Comparison of ENCODE assay signal across 19 mouse cellular contexts in the genomic region with DNA sequence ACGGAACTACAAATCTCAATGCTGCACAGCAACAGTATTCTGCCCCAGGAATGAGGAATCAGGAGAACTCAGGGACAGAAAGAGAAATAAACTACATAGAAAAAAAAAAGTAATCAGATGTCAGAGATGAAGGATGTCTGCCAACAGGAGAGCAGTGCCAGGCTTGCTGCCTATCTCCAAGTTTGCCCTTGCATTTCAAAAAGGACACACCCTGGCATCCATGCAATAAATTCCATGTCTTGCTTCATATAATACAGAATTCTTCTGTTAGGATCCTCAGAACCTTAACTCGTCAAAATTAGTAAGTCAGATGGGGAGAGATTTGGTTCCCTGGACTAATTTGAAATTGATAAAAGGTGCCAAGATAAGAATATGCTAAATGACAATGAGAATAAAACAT.
DNase-seq lines count a peak whose midpoint lies in the region; ATAC-seq and TF ChIP-seq lines count a peak whose summit lies in the region.
"Had no signal": no experiment of that assay in that cellular context is flagged by ENCODE, and none has a peak within 500 bp of the region (broad histone marks: within the 10 kb centered on the region; RNA-seq: fewer than 3 reads in every experiment).

No protein-coding gene starts in this region.

- H3K4me2 ChIP-seq in forebrain, embryonic 14.5 days (ENCODE audit: low read length), result no peak overlapping the region
- no peak overlapping the region for H3K4me2 ChIP-seq in hindbrain, embryonic 11.5 days (replicated peaks; ENCODE audit: low read depth, low read length)
- H3K4me2 ChIP-seq: embryonic facial prominence, embryonic 12.5 days; heart, embryonic 11.5 days; heart, embryonic 15.5 days; hindbrain, embryonic 15.5 days had no signal

- 81% methylated on average over 2 of the region's 2 CpGs for WGBS in forebrain, embryonic 14.5 days
- WGBS in forebrain, embryonic 10.5 days, result 93% methylated on average over 2 of the region's 2 CpGs
- WGBS in hindbrain, embryonic 11.5 days, result 91% methylated on average over 2 of the region's 2 CpGs

- H3K36me3 ChIP-seq in forebrain, embryonic 14.5 days (ENCODE audit: control insufficient read depth, insufficient read depth, low read length), result no peaks in the 10 kb centered on the region
- H3K36me3 ChIP-seq in forebrain, embryonic 10.5 days (replicated peaks), result no peaks in the 10 kb centered on the region
- no peaks in the 10 kb centered on the region for H3K36me3 ChIP-seq in hindbrain, embryonic 11.5 days (ENCODE audit: control insufficient read depth, insufficient read depth, low read length)
- H3K36me3 ChIP-seq: embryonic facial prominence, embryonic 12.5 days; heart, embryonic 15.5 days; hindbrain, embryonic 10.5 days; hindbrain, embryonic 15.5 days had no signal

- no peak for TF ChIP-seq CTCF in bone marrow macrophage, adult 2 months (IDR thresholded peaks at IDR 0.05; ENCODE audit: low read depth, low read length)
- TF ChIP-seq CTCF in brain, embryonic 14.5 days (IDR thresholded peaks at IDR 0.05; ENCODE audit: borderline replicate concordance, extremely low read depth, insufficient read depth, insufficient read length), result no peak

- peak; percentile 46 for DNase-seq in forebrain, embryonic 14.5 days (ENCODE audit: low spot score)
- DNase-seq in forebrain, embryonic 10.5 days (ENCODE audit: extremely low spot score, low spot score), result no peak
- peak; percentile 77 for DNase-seq in heart, adult 11 months
- DNase-seq in heart, postnatal 36 days, result no peak
- peak; percentile 55 for DNase-seq in brain, embryonic 14.5 days (ENCODE audit: low read depth)
- no peak for DNase-seq in left cerebral cortex, adult 11 months (ENCODE audit: low spot score)
- DNase-seq in hindbrain, embryonic 11.5 days (ENCODE audit: low spot score), result no peak
- DNase-seq: adrenal gland, adult 8-10 months; adrenal gland, postnatal 36 days; heart, adult 2 months; heart, postnatal 14 days; kidney, adult 2 months had no signal

- H3K4me1 ChIP-seq in forebrain, embryonic 14.5 days (ENCODE audit: control insufficient read depth, insufficient read depth, low read length), result no peaks in the 10 kb centered on the region
- H3K4me1 ChIP-seq in forebrain, embryonic 10.5 days, result peaks cover 4% of the 10 kb centered on the region; the same call in 1 of the 2 replicates
- H3K4me1 ChIP-seq in bone marrow macrophage, adult 2 months (ENCODE audit: control insufficient read depth, insufficient read depth, low read length), result peaks cover 43% of the 10 kb centered on the region
- no peaks in the 10 kb centered on the region for H3K4me1 ChIP-seq in hindbrain, embryonic 11.5 days (replicated peaks; ENCODE audit: control insufficient read depth, insufficient read depth, low read length)
- H3K4me1 ChIP-seq: embryonic facial prominence, embryonic 12.5 days; hindbrain, embryonic 15.5 days had no signal

- no peaks in the 10 kb centered on the region for H3K27me3 ChIP-seq in forebrain, embryonic 14.5 days (replicated peaks; ENCODE audit: control insufficient read depth, insufficient read depth, low read length)
- no peaks in the 10 kb centered on the region for H3K27me3 ChIP-seq in forebrain, embryonic 10.5 days (ENCODE audit: poor library complexity, severe bottlenecking)
- H3K27me3 ChIP-seq in hindbrain, embryonic 11.5 days (ENCODE audit: control insufficient read depth, insufficient read depth, low read length), result no peaks in the 10 kb centered on the region
- H3K27me3 ChIP-seq: embryonic facial prominence, embryonic 12.5 days; heart, embryonic 15.5 days; hindbrain, embryonic 15.5 days had no signal

- no peak for ATAC-seq in forebrain, embryonic 14.5 days
- ATAC-seq in hindbrain, embryonic 11.5 days (ENCODE audit: low FRiP score), result no peak
- ATAC-seq: intestine, embryonic 16.5 days had no signal

- no peaks in the 10 kb centered on the region for H3K9me3 ChIP-seq in forebrain, embryonic 14.5 days (replicated peaks; ENCODE audit: control insufficient read depth, low read length)
- H3K9me3 ChIP-seq in forebrain, embryonic 10.5 days, result no peaks in the 10 kb centered on the region
- H3K9me3 ChIP-seq in hindbrain, embryonic 11.5 days (ENCODE audit: control insufficient read depth, low read length), result no peaks in the 10 kb centered on the region
- H3K9me3 ChIP-seq: embryonic facial prominence, embryonic 12.5 days; heart, embryonic 15.5 days; hindbrain, embryonic 10.5 days; hindbrain, embryonic 15.5 days had no signal

- intact Hi-C loops in heart, postnatal 36 days (cut with DNase I), result no loop called here

- TF ChIP-seq POLR2A in bone marrow macrophage, adult 2 months (IDR thresholded peaks at IDR 0.05; ENCODE audit: borderline replicate concordance, low read depth, low read length), result no peak
- TF ChIP-seq POLR2A in brain, embryonic 14.5 days (IDR thresholded peaks at IDR 0.05; ENCODE audit: borderline replicate concordance, extremely low read depth, insufficient read depth, insufficient read length, poor library complexity, severe bottlenecking), result no peak

- no peak overlapping the region for H3K4me3 ChIP-seq in forebrain, embryonic 14.5 days (ENCODE audit: low read depth, low read length)
- no peak overlapping the region for H3K4me3 ChIP-seq in forebrain, embryonic 10.5 days
- no peak overlapping the region for H3K4me3 ChIP-seq in bone marrow macrophage, adult 2 months (ENCODE audit: insufficient read depth, low read length)
- no peak overlapping the region for H3K4me3 ChIP-seq in hindbrain, embryonic 11.5 days (ENCODE audit: low read depth, low read length)
- H3K4me3 ChIP-seq: embryonic facial prominence, embryonic 12.5 days; heart, adult 2 months; heart, embryonic 15.5 days; hindbrain, embryonic 10.5 days; hindbrain, embryonic 15.5 days had no signal

- H3K9ac ChIP-seq in forebrain, embryonic 14.5 days (ENCODE audit: low read length), result no peak overlapping the region
- no peak overlapping the region for H3K9ac ChIP-seq in hindbrain, embryonic 11.5 days (ENCODE audit: low read depth, low read length)
- H3K9ac ChIP-seq: embryonic facial prominence, embryonic 12.5 days; heart, embryonic 15.5 days; hindbrain, embryonic 15.5 days had no signal

- H3K27ac ChIP-seq in forebrain, embryonic 14.5 days (ENCODE audit: low read depth, low read length), result no peak overlapping the region
- no peak overlapping the region for H3K27ac ChIP-seq in forebrain, embryonic 10.5 days
- H3K27ac ChIP-seq in bone marrow macrophage, adult 2 months (ENCODE audit: insufficient read depth, low read depth, low read length), result peak overlapping the region; percentile 51
- no peak overlapping the region for H3K27ac ChIP-seq in hindbrain, embryonic 11.5 days (ENCODE audit: low read depth, low read length)
- H3K27ac ChIP-seq: embryonic facial prominence, embryonic 12.5 days; heart, adult 2 months; heart, embryonic 15.5 days; hindbrain, embryonic 10.5 days; hindbrain, embryonic 15.5 days had no signal

Comparison
In these comparisons a context has a peak if more than half of its experiments do, and no peak if none do; other contexts are left out.
1. DNase-seq: peak in forebrain, embryonic 14.5 days (single experiment), heart, adult 11 months (single experiment) and brain, embryonic 14.5 days (single experiment); none in forebrain, embryonic 10.5 days (single experiment), heart, postnatal 36 days (0 of 2), left cerebral cortex, adult 11 months (single experiment) and hindbrain, embryonic 11.5 days (single experiment).